Mouse (Mus musculus): ENCODE measurements at regions not wholly inside any gene's neighbourhood (a gene's known extent, or its start where the extent isn't known, plus 50 kb on each side); places are given as distances from the start of the nearest gene placed in this dataset.
A peak's percentile ranks its signal among the peaks of the same experiment; 100 is the strongest.

DNA sequence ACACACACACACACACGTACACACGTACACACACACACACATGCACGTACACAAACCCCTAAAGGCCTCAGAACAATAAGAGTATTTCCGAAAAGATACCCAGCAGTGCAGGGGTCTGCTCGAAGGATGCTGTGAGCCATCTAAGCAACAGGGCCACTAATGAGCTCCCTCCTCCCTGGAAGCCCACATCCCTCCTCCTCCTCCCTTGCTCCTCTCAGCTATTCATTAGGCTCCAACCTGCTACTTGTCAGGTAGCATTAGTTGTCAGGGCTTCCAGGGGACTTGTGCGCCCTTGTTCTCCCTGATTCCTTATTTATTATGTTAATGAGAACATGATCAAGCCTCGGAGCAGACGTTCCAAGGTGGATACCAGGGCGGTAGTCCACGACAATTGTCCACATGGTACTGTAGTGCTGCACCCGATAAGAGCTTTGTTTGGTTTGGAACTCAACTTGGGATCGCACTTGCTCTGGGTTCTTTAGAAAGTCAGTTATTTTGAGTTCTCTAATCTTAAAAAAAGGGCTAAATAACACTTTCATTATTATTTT is 159.8 kb downstream of the Evx1 start:
- Histone ChIP-seq H3K9me3 (peaks cover 4% of the 10 kb centered on the region; the same call in 1 of the 2 replicates), H3K4me1 (peaks cover 16% of the 10 kb centered on the region), H3K27me3 (replicated peaks) (peaks cover 11% of the 10 kb centered on the region), H3K36me3 (replicated peaks; ENCODE audit: low read length) (no peaks in the 10 kb centered on the region), H3K4me3 (replicated peaks) (no peak overlapping the region)
- TF ChIP-seq GATA1 (IDR thresholded peaks at IDR 0.05; ENCODE audit: borderline replicate concordance, low read length) (no peak), FLI1 (IDR thresholded peaks at IDR 0.05; ENCODE audit: low read length) (no peak)

DNA sequence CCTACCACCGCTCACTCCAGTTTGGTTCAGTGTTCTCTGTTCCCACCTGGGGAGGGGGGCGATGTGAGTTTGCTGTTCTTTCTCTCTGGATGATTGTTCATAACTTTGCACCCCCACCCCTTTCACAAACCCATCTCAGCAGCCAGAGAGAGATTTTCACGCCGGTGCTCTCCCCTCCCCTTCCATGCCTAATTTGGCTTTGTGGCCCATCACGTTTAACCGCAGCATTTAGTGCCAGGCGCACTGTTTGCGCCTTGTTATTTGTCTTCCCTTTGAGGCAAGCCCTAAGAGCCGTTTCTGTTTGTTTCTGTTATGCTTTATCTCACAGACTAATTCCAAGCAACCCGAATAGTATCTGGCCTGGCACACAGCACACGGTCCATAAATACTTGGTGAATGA is 160.6 kb downstream of the Evx1 start:
- Histone ChIP-seq H3K4me1 (peaks cover 23% of the 10 kb centered on the region), H3K4me3 (replicated peaks) (peak overlapping the region; percentile 42), H3K27me3 (replicated peaks) (peaks cover 11% of the 10 kb centered on the region), H3K36me3 (replicated peaks; ENCODE audit: low read length) (no peaks in the 10 kb centered on the region), H3K9me3 (peaks cover 4% of the 10 kb centered on the region; the same call in 1 of the 2 replicates)
- TF ChIP-seq GATA1 (IDR thresholded peaks at IDR 0.05; ENCODE audit: borderline replicate concordance, low read length) (no peak), FLI1 (IDR thresholded peaks at IDR 0.05; ENCODE audit: low read length) (no peak)

DNA sequence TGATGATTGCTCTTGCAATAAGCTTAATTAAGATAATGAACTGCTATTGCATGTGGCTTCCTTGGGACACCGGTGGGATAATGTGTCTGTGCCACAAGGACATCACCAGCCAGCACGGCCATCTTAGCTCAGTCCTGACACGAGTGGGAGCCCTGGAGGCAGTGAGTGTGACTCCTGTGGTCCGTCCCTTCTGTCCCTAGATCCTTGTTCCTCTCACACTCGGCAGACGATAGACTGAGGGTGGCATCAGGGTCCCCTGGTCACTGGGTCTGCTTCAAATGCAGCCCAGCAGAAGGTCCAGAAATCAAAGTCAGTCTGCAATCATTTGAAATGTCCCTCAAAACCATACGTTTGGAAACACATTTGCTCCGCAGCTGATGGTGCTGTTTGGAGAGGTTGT is 162.4 kb downstream of the Evx1 start:
- no peaks in the 10 kb centered on the region for H3K9me3 ChIP-seq
- TF ChIP-seq FLI1 (IDR thresholded peaks at IDR 0.05; ENCODE audit: low read length) (no peak), GATA1 (IDR thresholded peaks at IDR 0.05; ENCODE audit: borderline replicate concordance, low read length) (no peak)
- peaks cover 11% of the 10 kb centered on the region for H3K27me3 ChIP-seq (replicated peaks)
- H3K4me1 ChIP-seq: peaks cover 28% of the 10 kb centered on the region
- H3K36me3 ChIP-seq (replicated peaks; ENCODE audit: low read length): no peaks in the 10 kb centered on the region
- H3K4me3 ChIP-seq (replicated peaks): no peak overlapping the region

DNA sequence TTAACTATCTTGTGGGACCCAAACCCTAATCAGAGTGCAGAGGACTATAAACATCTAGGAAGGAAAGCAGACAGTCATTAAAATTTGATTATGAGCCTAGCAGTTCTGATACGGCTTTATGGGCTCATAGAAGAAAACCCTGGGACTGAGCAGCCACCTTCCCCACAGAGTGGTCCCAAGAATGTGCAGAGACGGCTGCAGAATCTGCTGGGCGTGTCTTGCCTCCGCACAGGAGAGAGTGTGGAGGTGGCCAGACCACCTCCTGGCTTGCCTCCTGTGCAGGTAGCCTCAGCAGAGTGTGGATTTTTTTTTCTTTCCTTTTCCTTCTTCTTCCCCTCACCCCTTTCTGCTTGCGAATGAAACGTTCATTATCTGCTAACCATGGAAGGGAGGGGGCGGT is 163.3 kb downstream of the Hibadh start:
- H3K4me1 ChIP-seq: peaks cover 28% of the 10 kb centered on the region
- no peaks in the 10 kb centered on the region for H3K36me3 ChIP-seq (replicated peaks; ENCODE audit: low read length)
- no peaks in the 10 kb centered on the region for H3K9me3 ChIP-seq
- peaks cover 6% of the 10 kb centered on the region for H3K27me3 ChIP-seq (replicated peaks)
- no peak for TF ChIP-seq GATA1 (IDR thresholded peaks at IDR 0.05; ENCODE audit: borderline replicate concordance, low read length)
- TF ChIP-seq FLI1 (IDR thresholded peaks at IDR 0.05; ENCODE audit: low read length): no peak
- peak overlapping the region; percentile 78 for H3K4me3 ChIP-seq (replicated peaks)

DNA sequence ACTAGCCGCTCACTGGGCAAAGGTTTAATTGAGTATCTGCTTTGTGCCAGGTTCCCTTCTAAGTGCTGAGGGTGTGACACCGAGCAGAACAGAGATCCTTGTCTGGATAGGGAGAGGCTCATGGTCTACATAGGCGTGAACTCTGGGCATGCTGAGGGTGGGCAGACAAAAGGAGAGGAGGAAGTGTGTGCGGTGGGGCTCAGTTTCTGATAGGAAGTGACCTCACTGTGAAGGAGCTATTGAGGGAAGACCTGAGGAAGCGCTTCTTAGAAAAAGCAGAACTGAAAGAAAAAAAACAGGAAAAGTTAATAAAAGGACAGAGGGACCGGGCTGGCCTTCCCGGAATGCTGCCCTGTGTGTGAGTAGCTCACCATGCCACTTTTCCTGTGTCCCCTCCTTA is 162.8 kb downstream of the Hibadh start:
- no peaks in the 10 kb centered on the region for H3K36me3 ChIP-seq (replicated peaks; ENCODE audit: low read length)
- peaks cover 28% of the 10 kb centered on the region for H3K4me1 ChIP-seq
- TF ChIP-seq FLI1 (IDR thresholded peaks at IDR 0.05; ENCODE audit: low read length): no peak
- no peak for TF ChIP-seq GATA1 (IDR thresholded peaks at IDR 0.05; ENCODE audit: borderline replicate concordance, low read length)
- no peaks in the 10 kb centered on the region for H3K9me3 ChIP-seq
- H3K4me3 ChIP-seq (replicated peaks): peak overlapping the region; percentile 78
- H3K27me3 ChIP-seq (replicated peaks): peaks cover 6% of the 10 kb centered on the region

DNA sequence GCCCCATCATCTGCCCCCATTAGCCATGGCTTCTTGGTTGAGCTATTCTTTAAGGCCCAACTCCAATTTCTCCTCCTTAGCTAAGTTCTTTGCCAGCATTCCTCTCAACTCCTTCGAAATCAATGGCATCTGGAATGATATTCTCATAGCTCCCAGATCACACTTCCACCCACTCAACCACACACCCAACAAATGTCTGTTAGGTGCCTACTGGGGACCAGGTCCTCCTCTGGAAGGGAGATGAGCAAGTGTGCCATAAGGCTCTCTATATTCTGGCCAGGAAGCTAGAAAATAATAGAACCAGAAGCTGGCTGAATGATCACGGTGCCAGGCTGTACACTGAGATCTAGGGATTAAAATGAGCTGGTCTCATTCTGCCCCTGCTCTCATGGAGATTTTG is 161.6 kb downstream of the Hibadh start:
- H3K36me3 ChIP-seq (replicated peaks; ENCODE audit: low read length): no peaks in the 10 kb centered on the region
- H3K4me3 ChIP-seq (replicated peaks): no peak overlapping the region
- H3K9me3 ChIP-seq: no peaks in the 10 kb centered on the region
- H3K27me3 ChIP-seq (replicated peaks): peaks cover 10% of the 10 kb centered on the region
- peaks cover 28% of the 10 kb centered on the region for H3K4me1 ChIP-seq
- TF ChIP-seq FLI1 (IDR thresholded peaks at IDR 0.05; ENCODE audit: low read length): no peak
- TF ChIP-seq GATA1 (IDR thresholded peaks at IDR 0.05; ENCODE audit: borderline replicate concordance, low read length): no peak

DNA sequence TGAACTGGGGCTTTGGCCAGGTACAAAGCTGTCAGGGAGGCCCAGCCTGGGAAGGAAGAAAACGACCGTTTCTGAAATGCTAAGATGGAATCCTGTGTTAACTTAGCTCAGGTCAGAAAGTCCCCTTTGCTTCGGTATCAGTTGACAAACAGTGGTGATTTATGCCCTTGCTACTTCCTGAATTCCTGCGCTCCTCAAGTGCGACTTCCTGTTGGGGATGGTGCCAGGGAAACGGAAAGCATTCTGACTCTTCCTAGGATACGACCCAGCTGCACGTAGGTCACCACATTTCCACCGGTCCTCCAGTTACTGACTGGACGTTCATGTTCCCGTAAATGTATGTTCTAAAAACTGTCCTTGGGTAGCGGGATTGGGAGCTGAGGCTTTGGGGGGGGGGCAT is 161.0 kb downstream of the Hibadh start:
- no peak for TF ChIP-seq GATA1 (IDR thresholded peaks at IDR 0.05; ENCODE audit: borderline replicate concordance, low read length)
- no peak for TF ChIP-seq FLI1 (IDR thresholded peaks at IDR 0.05; ENCODE audit: low read length)
- H3K4me3 ChIP-seq (replicated peaks): no peak overlapping the region

DNA sequence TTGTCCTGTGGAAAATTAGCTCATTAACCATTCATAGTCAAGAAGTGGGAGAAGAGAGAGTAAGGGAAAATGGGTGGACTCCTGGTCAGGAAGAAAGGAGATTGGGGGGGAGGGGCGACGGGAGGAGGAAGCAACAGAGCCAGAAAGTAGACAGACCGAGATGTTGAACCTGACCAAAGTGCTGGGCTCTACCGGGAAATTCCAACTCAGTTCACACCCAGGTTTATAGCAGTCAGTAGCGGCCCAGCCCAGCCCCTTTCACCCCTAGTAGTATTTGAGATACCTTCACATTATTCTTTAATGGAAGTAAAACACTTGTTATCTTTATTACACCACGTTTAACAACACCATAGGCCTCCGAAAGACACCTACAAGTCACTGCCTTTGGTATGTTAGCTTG is 158.2 kb downstream of the Hibadh start:
- no peaks in the 10 kb centered on the region for H3K36me3 ChIP-seq (replicated peaks; ENCODE audit: low read length)
- no peaks in the 10 kb centered on the region for H3K9me3 ChIP-seq
- TF ChIP-seq GATA1 (IDR thresholded peaks at IDR 0.05; ENCODE audit: borderline replicate concordance, low read length) (no peak), FLI1 (IDR thresholded peaks at IDR 0.05; ENCODE audit: low read length) (no peak)
- peaks cover 7% of the 10 kb centered on the region for H3K27me3 ChIP-seq (replicated peaks)
- H3K4me1 ChIP-seq: peaks cover 33% of the 10 kb centered on the region
- no peak overlapping the region for H3K4me3 ChIP-seq (replicated peaks)

More for the DNA sequence above, 161.0 kb downstream of the Hibadh start:
- H3K27me3 ChIP-seq (replicated peaks): peaks cover 10% of the 10 kb centered on the region
- no peaks in the 10 kb centered on the region for H3K36me3 ChIP-seq (replicated peaks; ENCODE audit: low read length)
- peaks cover 25% of the 10 kb centered on the region for H3K4me1 ChIP-seq
- H3K9me3 ChIP-seq: no peaks in the 10 kb centered on the region

DNA sequence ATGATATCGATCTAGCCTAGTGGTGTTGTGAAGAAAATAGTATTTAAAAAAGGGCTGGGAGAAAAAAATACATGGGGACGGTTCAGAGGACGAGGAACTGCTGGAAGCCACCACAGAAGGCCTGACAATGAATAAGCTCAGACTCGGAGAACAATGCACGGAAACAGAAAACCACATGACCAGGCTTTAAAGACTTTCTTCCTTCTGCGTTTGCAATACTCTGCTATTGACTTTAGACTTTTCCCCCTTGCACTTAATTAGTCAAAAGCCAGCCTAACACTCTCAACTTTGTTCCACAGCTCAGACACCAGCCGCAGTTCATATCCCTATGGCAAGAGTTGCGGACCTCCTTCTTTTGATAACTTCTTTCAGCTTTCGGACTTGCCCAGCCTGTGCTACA is 154.0 kb downstream of the Hibadh start:
- H3K9me3 ChIP-seq: 0 out of 2 replicates have a peak, but pooled peaks cover 3% of the 10 kb centered on the region

DNA sequence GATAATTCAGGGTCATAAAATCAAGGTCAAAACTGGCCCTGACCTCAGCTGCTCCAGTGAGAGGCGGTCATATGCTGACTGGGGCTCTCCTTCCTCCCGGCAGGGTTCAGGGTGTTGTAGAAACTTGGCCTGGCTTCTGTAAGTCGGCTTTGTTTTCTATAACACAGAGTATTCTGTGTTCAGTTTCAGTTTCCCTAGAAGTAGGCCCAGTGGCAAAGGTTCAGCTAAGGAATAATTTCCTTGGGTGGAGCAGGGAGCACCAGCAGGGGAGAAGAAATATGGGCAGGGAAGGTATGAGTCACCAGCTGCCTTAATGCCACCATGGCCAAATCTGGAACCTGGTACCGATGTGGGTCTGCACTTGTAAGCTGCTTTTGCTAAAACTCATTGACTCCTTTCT is 153.5 kb downstream of the Hibadh start:
- H3K4me3 ChIP-seq (replicated peaks): no peak overlapping the region
- TF ChIP-seq FLI1 (IDR thresholded peaks at IDR 0.05; ENCODE audit: low read length) (no peak), GATA1 (IDR thresholded peaks at IDR 0.05; ENCODE audit: borderline replicate concordance, low read length) (no peak)

More for the DNA sequence above, 154.0 kb downstream of the Hibadh start:
- TF ChIP-seq FLI1 (IDR thresholded peaks at IDR 0.05; ENCODE audit: low read length) (no peak), GATA1 (IDR thresholded peaks at IDR 0.05; ENCODE audit: borderline replicate concordance, low read length) (no peak)
- no peak overlapping the region for H3K4me3 ChIP-seq (replicated peaks)
- peaks cover 7% of the 10 kb centered on the region for H3K27me3 ChIP-seq (replicated peaks)
- H3K4me1 ChIP-seq: peaks cover 9% of the 10 kb centered on the region
- H3K36me3 ChIP-seq (replicated peaks; ENCODE audit: low read length): no peaks in the 10 kb centered on the region

More for the DNA sequence above, 153.5 kb downstream of the Hibadh start:
- Histone ChIP-seq H3K4me1 (peaks cover 9% of the 10 kb centered on the region), H3K36me3 (replicated peaks; ENCODE audit: low read length) (no peaks in the 10 kb centered on the region), H3K27me3 (replicated peaks) (peaks cover 7% of the 10 kb centered on the region), H3K9me3 (0 out of 2 replicates have a peak, but pooled peaks cover 3% of the 10 kb centered on the region)

All from megakaryocyte, embryonic 14.5 days (primary cell).